Mouse (Mus musculus): ENCODE measurements around the gene Ddx49. TPM values are rescaled to one million over a fixed set of nuclear protein-coding genes. Genes with fewer than 3 reads are reported as not detected.

Ddx49 gene
- polyA plus RNA-seq, 1 experiment, result 33.4 TPM

- TF ChIP-seq POLR2A (IDR thresholded peaks at IDR 0.05; ENCODE audit: borderline replicate concordance, control insufficient read depth, low read depth, low read length) (no peak), CTCF (IDR thresholded peaks at IDR 0.05; ENCODE audit: control insufficient read depth, insufficient read depth, low read length) (no peak)
- WGBS, result 91% methylated on average over 7 of the region's 7 CpGs
- Histone ChIP-seq H3K4me1 (ENCODE audit: control insufficient read depth, insufficient read depth, low read length) (no peaks in the 10 kb centered on the region), H3K27ac (ENCODE audit: control insufficient read depth, insufficient read depth, low read depth, low read length, poor library complexity) (no peak overlapping the region), H3K4me3 (replicated peaks; ENCODE audit: control insufficient read depth, low read depth, low read length) (no peak overlapping the region)
Observed at GRCm38 (mm10) chr8:70343076-70343475, 40.8 kb upstream of the Ddx49 start.

- no peak overlapping the region for H3K4me3 ChIP-seq (replicated peaks; ENCODE audit: control insufficient read depth, low read depth, low read length)
- H3K27ac ChIP-seq (ENCODE audit: control insufficient read depth, insufficient read depth, low read depth, low read length, poor library complexity), result no peak overlapping the region
- no peaks in the 10 kb centered on the region for H3K4me1 ChIP-seq (ENCODE audit: control insufficient read depth, insufficient read depth, low read length)
- TF ChIP-seq POLR2A (IDR thresholded peaks at IDR 0.05; ENCODE audit: borderline replicate concordance, control insufficient read depth, low read depth, low read length) (no peak), CTCF (IDR thresholded peaks at IDR 0.05; ENCODE audit: control insufficient read depth, insufficient read depth, low read length) (no peak)
- WGBS, result 47% methylated on average over 14 of the region's 14 CpGs
Observed at GRCm38 (mm10) chr8:70342007-70342406, 39.7 kb upstream of the Ddx49 start.

- H3K4me3 ChIP-seq (replicated peaks; ENCODE audit: control insufficient read depth, low read depth, low read length), result no peak overlapping the region
- no peaks in the 10 kb centered on the region for H3K4me1 ChIP-seq (ENCODE audit: control insufficient read depth, insufficient read depth, low read length)
- WGBS, result 93% methylated on average over 7 of the region's 7 CpGs
- TF ChIP-seq POLR2A (IDR thresholded peaks at IDR 0.05; ENCODE audit: borderline replicate concordance, control insufficient read depth, low read depth, low read length) (no peak), CTCF (IDR thresholded peaks at IDR 0.05; ENCODE audit: control insufficient read depth, insufficient read depth, low read length) (no peak)
- H3K27ac ChIP-seq (ENCODE audit: control insufficient read depth, insufficient read depth, low read depth, low read length, poor library complexity), result no peak overlapping the region
Observed at GRCm38 (mm10) chr8:70340659-70341058, 38.4 kb upstream of the Ddx49 start.

DNA sequence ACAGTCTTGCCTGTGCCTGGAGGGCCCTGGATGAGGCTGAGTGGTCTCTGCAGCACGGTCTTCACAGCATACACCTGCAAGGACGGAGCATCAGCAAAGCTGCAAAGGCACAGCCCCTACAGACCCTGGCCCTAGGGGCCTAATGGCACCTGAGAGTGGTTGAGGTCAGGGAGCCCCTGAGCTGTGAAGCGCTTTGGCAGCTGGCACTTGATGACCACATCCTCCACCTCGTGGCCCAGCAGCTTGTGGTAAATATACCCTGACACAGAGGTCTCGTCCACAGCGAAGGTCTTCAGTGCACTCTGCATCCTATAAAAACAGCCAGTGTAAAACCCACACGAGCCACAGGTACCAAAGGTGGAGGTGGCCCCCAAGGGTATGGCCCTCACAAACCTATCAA lies 36.6 kb upstream of the Ddx49 start:
- no peak overlapping the region for H3K27ac ChIP-seq (ENCODE audit: control insufficient read depth, insufficient read depth, low read depth, low read length, poor library complexity)
- no peak overlapping the region for H3K4me3 ChIP-seq (replicated peaks; ENCODE audit: control insufficient read depth, low read depth, low read length)
- no peaks in the 10 kb centered on the region for H3K4me1 ChIP-seq (ENCODE audit: control insufficient read depth, insufficient read depth, low read length)
- 85% methylated on average over 7 of the region's 7 CpGs for WGBS
- TF ChIP-seq CTCF (IDR thresholded peaks at IDR 0.05; ENCODE audit: control insufficient read depth, insufficient read depth, low read length) (no peak), POLR2A (IDR thresholded peaks at IDR 0.05; ENCODE audit: borderline replicate concordance, control insufficient read depth, low read depth, low read length) (no peak)

DNA sequence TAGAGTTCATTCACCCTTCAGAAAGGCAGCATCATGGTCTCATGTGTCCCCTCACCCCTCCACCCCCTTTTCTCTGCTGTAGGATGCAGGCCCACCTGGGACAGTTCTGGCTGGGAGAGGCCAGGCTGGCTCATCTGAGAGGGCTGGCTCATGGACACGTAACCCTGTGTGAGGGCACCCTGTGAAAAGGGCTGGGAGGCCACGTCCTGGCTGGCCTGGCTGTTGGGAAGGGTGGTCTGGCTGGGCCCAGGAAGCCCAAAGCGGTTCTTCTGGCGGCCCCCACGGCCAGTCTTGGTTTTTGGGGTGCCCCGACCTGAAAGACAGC lies 30.6 kb upstream of the Ddx49 start:
- 87% methylated on average over 6 of the region's 6 CpGs for WGBS
- TF ChIP-seq CTCF (IDR thresholded peaks at IDR 0.05; ENCODE audit: control insufficient read depth, insufficient read depth, low read length), result no peak
- TF ChIP-seq POLR2A (IDR thresholded peaks at IDR 0.05; ENCODE audit: borderline replicate concordance, control insufficient read depth, low read depth, low read length), result no peak
- Histone ChIP-seq H3K4me1 (ENCODE audit: control insufficient read depth, insufficient read depth, low read length) (no peaks in the 10 kb centered on the region; the same call in 1 of the 2 replicates), H3K27ac (ENCODE audit: control insufficient read depth, insufficient read depth, low read depth, low read length, poor library complexity) (no peak overlapping the region), H3K4me3 (replicated peaks; ENCODE audit: control insufficient read depth, low read depth, low read length) (no peak overlapping the region)

- Histone ChIP-seq H3K4me3 (replicated peaks; ENCODE audit: control insufficient read depth, low read depth, low read length) (no peak overlapping the region), H3K27ac (ENCODE audit: control insufficient read depth, insufficient read depth, low read depth, low read length, poor library complexity) (no peak overlapping the region), H3K4me1 (ENCODE audit: control insufficient read depth, insufficient read depth, low read length) (no peaks in the 10 kb centered on the region; the same call in 1 of the 2 replicates)
- no peak for TF ChIP-seq CTCF (IDR thresholded peaks at IDR 0.05; ENCODE audit: control insufficient read depth, insufficient read depth, low read length)
- TF ChIP-seq POLR2A (IDR thresholded peaks at IDR 0.05; ENCODE audit: borderline replicate concordance, control insufficient read depth, low read depth, low read length), result no peak
- WGBS, result 83% methylated on average over 41 of the region's 41 CpGs
Observed at GRCm38 (mm10) chr8:70332070-70332877, 30.0 kb upstream of the Ddx49 start.

GRCm38 (mm10) chr8:70331526-70331925 lies 29.2 kb upstream of the Ddx49 start:
- no peak overlapping the region for H3K4me3 ChIP-seq (replicated peaks; ENCODE audit: control insufficient read depth, low read depth, low read length)
- WGBS, result 95% methylated on average over 19 of the region's 19 CpGs
- TF ChIP-seq CTCF (IDR thresholded peaks at IDR 0.05; ENCODE audit: control insufficient read depth, insufficient read depth, low read length) (no peak), POLR2A (IDR thresholded peaks at IDR 0.05; ENCODE audit: borderline replicate concordance, control insufficient read depth, low read depth, low read length) (no peak)

DNA sequence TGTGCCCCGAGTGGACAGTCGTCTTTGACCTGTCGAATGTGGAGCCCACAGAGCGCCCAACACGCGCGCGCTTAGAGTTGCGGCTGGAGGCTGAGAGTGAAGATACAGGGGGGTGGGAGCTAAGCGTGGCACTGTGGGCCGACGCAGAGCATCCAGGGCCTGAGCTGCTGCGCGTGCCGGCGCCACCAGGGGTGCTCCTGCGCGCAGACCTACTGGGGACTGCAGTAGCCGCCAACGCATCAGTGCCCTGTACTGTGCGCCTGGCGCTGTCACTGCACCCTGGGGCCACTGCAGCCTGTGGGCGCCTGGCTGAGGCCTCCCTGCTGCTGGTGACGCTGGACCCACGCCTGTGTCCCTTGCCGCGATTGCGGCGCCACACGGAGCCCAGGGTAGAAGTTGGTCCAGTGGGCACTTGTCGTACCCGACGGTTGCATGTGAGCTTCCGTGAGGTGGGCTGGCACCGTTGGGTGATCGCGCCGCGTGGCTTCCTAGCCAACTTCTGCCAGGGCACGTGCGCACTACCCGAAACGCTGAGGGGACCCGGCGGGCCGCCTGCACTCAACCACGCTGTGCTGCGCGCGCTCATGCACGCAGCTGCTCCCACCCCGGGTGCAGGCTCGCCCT lies 28.6 kb upstream of the Ddx49 start:
- WGBS, result 84% methylated on average over 53 of the region's 53 CpGs
- H3K27ac ChIP-seq (ENCODE audit: control insufficient read depth, insufficient read depth, low read depth, low read length, poor library complexity), result no peak overlapping the region
- no peak overlapping the region for H3K4me3 ChIP-seq (replicated peaks; ENCODE audit: control insufficient read depth, low read depth, low read length)
- no peaks in the 10 kb centered on the region; the same call in 1 of the 2 replicates for H3K4me1 ChIP-seq (ENCODE audit: control insufficient read depth, insufficient read depth, low read length)
- no peak for TF ChIP-seq CTCF (IDR thresholded peaks at IDR 0.05; ENCODE audit: control insufficient read depth, insufficient read depth, low read length)
- no peak for TF ChIP-seq POLR2A (IDR thresholded peaks at IDR 0.05; ENCODE audit: borderline replicate concordance, control insufficient read depth, low read depth, low read length)

More at GRCm38 (mm10) chr8:70331526-70331925, 29.2 kb upstream of the Ddx49 start:
- Histone ChIP-seq H3K27ac (ENCODE audit: control insufficient read depth, insufficient read depth, low read depth, low read length, poor library complexity) (no peak overlapping the region), H3K4me1 (ENCODE audit: control insufficient read depth, insufficient read depth, low read length) (no peaks in the 10 kb centered on the region; the same call in 1 of the 2 replicates)

Data from bone marrow, adult 2 months (tissue).